Mouse (Mus musculus) layer of hippocampus, adult 9-10 months (tissue): Measurements from ENCODE around the gene Ank2.

Experiments used
- DNase-seq: peaks from one replicate; pipeline ENCODE4 v3.0.0; 2022; ENCODE audit warnings: low spot score

Gene Ank2

GRCm38 (mm10) chr3:127172697-127173096, 326.5 kb downstream of the Ank2 start:
- DNase-seq, result no peak

GRCm38 (mm10) chr3:127170246-127170645, 328.9 kb downstream of the Ank2 start:
- no peak for DNase-seq

DNA sequence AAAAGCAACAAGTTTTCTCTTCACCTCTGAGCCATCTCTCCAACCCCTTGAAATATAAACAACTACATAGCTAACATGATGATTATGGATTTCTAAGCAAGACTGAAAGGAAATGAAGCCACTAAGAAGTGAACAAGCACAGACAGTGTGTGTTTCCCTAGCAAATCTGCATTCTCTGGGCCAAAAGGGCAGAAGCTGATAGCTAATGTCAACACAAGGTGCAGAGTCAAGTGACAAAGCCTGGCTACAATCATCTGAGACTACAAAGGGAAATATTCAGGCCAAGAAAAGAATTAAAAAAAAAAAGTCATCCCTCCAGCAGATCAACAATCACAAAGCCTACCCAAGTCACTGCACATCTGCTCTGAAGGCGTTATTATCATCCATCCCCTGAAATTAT, 330.0 kb downstream of the Ank2 start:
- DNase-seq, result no peak

DNA sequence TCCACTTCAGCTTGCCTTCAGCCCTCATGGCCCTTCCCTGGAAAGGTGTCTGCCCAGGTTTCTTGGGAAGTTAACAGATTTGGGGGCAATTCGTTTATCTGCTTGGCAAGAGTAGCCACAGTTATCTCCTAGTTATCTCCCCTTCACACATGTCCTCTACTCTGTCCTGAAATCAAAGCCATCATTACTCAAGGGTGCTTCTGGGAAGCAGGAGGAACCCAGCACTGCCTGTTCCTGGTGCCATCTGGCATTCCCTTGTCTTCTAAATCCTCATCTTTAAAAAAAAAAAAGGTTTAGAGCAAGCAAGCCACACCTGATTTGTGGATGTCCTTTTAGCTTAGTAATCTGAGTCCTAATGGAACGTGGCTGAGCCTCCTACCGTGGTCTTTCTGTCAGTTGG, 335.4 kb downstream of the Ank2 start:
- DNase-seq, result no peak

DNA sequence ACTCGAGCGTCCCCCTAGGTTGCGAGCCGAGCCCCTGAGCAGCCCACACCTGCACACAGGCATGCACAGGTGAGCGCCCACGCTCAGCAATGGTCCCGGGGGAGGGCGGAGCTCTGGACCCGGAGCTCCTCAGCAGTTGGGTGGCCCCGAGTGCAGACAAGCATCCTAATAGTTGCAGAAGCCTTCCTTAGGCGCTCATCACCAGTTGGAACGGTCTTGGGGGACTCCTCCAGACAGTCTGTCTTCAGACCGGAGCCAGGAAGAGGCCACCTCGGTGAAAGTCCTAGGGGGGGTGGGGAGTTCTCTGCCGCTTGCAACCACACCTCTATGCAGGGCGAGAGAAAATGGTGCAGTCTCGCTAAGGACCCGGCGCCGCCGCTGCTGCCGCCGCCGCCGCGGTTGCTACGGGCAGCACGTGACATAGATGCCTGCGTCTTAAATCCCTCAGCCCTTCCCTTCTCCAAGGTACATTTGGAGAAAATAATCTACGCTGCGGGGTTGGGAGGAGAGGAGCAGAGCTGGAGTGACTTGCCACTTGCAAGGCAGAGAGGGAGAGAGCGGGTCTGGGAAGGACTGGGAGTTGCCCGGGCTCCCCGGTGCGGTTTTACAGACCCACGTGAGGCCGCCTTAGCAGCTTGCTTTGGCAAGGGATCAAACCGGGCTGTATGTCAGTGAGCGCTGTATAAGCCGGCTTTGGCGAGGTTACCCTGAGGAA, 337.0 kb downstream of the Ank2 start:
- no peak for DNase-seq

DNA sequence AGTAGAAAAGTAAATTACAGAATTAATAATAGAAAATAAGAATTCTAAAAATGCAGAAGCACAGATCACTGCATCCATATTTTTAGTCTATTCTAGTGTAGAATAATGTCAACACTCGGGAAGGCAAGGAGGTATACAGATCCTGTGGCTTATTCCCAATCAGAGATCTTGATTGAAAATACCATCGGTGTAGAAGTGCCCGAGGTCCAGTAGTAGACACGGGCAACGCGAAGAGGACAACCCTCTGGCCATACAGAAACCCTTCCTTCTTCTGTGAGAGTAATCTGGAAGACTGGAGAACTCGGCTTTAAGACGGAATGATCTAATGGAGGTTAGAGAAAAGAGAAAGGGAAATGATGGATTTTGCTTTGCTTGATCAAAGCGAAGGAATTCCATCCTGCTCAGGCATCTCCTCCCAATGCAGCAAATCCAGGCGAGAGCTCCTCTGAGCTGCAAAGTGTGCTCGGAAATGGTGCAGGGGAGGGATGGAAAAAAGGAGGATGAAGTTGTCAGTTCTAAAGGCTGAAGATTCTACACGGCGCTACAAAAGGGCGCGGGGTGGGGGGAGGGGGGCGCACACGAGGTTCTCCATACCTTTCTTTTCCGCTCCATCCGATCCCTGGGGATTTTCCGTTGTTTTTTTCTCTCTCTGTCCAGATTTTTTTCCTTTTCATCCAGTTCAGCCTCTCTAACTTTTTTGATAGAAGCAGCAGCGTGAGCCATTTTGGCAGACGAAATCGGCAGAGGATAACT, 337.9 kb downstream of the Ank2 start:
- DNase-seq, result no peak

- DNase-seq, result no peak
These were observed 341.4 kb downstream of the Ank2 start for GRCm38 (mm10) chr3:127157706-127158105.

DNA sequence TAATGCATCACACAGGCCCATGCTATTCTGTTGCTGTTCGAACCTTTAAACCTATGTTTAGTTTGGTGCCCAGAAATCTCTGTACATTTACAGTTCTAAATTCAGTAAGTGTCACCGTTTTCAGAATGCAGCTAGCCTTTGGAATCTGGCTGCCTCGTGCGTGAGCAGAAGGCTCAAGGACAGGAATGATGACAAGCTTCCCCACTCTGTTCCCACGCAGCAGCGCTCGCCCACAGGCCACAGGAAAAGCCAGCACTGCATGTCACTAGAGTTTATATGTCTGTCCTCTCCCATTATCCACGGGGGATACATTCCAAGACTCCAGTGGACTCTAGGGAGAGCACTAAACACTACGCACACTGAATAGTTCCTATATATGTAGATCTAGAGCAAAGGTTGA, 343.1 kb downstream of the Ank2 start:
- DNase-seq, result no peak

DNA sequence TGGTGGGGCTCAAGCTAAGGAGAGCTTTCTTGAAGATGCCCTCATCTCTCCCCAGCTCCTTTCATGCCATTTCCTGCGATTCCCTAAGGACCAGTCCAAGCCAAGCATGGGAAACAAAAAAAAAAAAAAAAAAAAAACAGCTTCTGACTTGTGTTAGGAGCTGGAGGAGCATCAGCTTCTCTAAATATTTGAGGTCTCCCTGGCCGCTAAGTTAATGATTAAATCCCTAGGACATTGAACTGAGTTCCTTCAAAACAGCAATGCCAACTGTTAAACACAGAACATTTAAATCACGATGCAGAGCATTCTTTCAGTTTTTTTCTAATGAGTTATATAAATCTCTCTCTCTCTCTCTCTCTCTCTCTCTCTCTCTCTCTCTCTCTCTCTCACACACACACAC, 345.3 kb downstream of the Ank2 start:
- no peak for DNase-seq

DNA sequence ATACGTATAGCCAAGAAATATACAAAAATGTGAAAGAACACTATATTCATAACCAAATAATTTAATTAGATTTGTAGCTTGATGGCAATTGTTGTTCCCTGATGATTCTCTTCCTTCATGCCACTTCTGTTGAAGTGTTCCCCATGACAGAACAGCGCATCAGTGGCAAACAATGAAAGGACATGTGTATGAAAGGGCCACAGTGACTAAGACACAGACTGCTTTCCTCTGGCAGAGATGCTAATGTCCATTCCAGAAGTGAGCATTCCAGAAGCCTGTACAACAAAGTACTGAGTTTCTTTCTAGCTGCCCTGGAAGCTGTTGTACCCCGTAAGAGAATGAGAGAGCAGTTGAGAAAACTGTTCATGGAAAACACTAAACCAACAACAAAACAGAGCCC, 345.7 kb downstream of the Ank2 start:
- DNase-seq, result no peak

DNA sequence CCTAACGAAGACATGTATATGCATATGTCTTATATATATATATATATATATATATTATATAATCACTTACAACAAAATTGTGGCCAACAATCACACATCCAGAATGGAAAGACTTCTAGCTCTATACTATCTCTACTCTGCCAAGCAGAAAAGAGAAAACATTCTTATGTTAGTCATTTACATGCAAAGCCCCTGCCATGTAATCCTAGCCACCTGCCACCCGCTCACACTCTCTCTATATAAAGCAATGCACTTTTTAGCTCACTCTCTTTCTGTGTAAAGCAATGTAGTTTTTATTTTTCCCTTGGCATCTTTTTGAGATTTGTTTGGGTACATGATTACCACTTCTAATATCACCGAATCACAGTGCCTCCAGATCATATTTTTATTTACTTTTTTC, 350.5 kb downstream of the Ank2 start:
- no peak for DNase-seq

- no peak for DNase-seq
These were observed 358.6 kb downstream of the Ank2 start for GRCm38 (mm10) chr3:127140590-127140989.

- DNase-seq, result no peak
These were observed 359.5 kb downstream of the Ank2 start for GRCm38 (mm10) chr3:127139638-127140037.

GRCm38 (mm10) chr3:127137508-127137907, 361.6 kb downstream of the Ank2 start:
- DNase-seq, result no peak

- DNase-seq, result no peak
These were observed 365.1 kb downstream of the Ank2 start for GRCm38 (mm10) chr3:127134062-127134461.

GRCm38 (mm10) chr3:127131048-127131447, 368.1 kb downstream of the Ank2 start:
- no peak for DNase-seq

- no peak for DNase-seq
These were observed 368.9 kb downstream of the Ank2 start for GRCm38 (mm10) chr3:127130167-127130770.

GRCm38 (mm10) chr3:127129750-127130149, 369.4 kb downstream of the Ank2 start:
- DNase-seq, result no peak

DNA sequence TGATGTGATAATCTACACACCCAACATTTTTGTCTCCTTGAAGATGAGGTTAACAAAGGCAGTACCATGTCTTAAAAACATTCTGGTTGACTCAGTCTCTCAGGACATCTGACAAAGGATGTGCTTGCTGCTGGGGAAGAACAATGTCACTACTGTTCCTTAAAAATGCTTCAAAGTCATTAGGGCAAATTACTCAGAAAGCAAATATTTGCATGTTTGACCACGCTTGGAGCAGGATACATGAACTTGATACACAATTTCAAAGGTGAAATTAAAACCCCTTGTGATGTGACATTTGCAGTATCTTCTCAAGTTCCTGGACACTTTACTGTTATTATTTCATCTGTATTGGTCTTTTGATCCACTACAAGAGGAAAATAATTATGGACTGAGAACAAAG, 371.5 kb downstream of the Ank2 start:
- DNase-seq, result no peak

GRCm38 (mm10) chr3:127126220-127126619, 372.9 kb downstream of the Ank2 start:
- DNase-seq, result no peak

DNA sequence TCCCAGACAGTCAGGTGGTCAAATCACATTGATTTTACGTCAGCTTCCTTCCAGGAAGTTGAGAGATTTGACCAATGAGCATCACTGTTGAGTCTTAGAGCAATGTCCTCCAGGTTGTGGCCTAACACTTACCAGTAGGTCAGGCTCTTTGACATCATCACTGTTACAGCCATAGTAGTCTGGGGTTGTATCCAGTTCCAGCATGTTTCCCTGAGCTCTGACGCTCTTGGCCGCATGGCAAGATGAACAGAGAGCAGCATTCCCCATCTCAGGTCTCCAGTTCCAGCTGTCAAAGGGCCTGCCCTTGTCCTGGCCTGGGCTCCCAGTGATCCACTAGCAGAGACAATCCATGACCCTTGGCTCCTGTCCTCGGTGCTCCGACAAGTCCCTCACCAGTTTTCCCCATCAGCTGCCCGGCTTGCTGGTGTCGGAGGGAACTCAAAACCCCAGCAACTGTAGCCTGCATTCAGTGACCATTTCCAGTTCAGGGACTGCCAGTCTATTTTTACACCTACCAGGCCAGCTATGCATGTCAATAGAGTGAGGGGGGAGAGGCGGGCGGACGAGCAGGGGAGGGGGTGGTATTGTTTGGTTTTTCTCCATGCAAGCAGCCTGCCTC, 374.7 kb downstream of the Ank2 start:
- DNase-seq, result no peak

GRCm38 (mm10) chr3:127123376-127123775, 375.8 kb downstream of the Ank2 start:
- no peak for DNase-seq

DNA sequence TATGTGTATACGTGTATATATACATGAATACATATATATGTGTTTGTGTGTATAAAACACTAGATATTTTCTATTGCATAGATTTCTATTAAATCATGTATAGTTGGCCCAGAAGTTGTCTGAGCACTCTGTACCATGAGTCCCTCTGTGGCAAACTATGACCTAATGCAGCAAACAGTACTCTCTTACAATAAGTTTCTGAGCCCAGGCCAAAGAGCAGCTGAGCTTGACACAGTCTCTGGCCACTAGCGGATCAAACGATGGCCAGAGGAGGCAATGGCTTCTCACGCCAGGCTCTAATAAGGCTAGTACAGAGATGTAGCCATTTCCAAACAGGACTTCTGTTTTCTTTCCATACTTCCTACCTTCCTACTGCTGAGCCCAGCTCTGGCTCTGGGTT, 380.4 kb downstream of the Ank2 start:
- no peak for DNase-seq
